Mouse (Mus musculus) megakaryocyte, embryonic 14.5 days (primary cell): ENCODE data around the gene Galntl6.

Source experiments
- FLI1 ChIP-seq: IDR thresholded peaks from 2 replicates; pipeline ENCODE4 v1.6.1; 2012; ENCODE audit warnings: low read length, inconsistent platforms, mixed read lengths
- GATA1 ChIP-seq: IDR thresholded peaks from 3 replicates; pipeline ENCODE4 v1.6.1; 2012; ENCODE audit warnings: mixed read lengths, low read length, inconsistent platforms, borderline replicate concordance

DNA sequence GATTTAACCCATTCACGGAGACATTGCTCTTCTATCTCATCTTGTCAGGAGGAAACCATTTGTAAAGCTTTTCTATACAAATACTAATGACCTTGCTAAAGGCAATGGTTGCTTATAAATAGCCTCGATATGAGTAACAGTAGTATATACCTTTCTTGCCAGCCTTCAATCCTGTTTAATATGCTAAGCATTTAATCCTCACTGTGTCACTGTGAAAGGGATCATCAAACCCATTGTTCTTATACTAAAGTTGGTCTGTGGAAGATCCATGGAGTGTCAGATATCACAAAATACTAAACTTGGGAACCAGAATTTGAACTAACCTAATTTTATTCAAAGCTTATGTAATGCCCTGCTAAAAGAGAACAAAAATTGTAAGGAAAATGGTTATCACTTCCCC is 8.0 kb downstream of the Galntl6 start:
- TF ChIP-seq GATA1 (no peak), FLI1 (no peak)
